Mouse (Mus musculus) embryonic fibroblast, embryonic 13.5 days (primary cell): Measurements from ENCODE around the gene Anks1b.

Experiments used
- CTCF ChIP-seq: IDR thresholded peaks from 2 replicates; pipeline ENCODE4 v1.5.1; 2011; ENCODE audit warnings: mild to moderate bottlenecking, control low read depth, low read length, moderate library complexity, borderline replicate concordance; ENCODE audit not compliant: insufficient read depth
- POLR2A ChIP-seq: IDR thresholded peaks from 2 replicates; pipeline ENCODE4 v1.6.1; 2011; ENCODE audit warnings: low read depth, mild to moderate bottlenecking, control low read depth, low read length, moderate library complexity

DNA sequence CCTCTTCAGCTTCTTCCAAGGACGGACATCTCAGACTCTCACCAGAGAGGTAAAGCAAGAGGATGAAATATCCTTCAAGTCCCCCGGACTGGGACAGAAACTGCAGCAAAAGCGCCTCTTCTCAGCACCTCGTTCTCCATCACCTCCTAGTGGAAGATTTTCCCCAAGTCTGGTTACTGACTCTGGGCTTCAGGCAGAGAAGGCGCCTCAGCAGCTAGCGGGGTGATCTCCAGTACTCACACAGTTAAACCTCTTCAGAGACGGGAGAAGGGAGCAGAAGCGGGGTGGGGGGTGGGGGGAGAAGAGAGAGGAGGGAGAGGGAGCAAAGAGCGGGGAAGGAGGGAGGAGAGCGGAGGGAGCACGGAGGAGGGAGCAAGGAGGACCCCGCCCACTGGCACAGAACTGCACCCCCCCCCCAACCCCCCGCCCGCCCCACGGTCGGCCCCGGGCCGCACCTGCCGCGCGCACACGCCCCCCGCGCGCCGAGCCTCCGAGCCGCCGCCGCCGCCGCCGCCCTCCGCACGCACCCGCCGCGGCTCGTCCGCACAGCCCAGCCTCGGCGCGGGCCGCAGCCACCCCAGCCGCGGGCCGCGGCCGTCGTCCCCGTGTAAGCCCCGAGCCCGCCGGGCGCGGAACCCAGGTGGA is 686 bp upstream of the Anks1b start:
- TF ChIP-seq CTCF, result no peak
- no peak for TF ChIP-seq POLR2A
